Mouse (Mus musculus) neural tube, embryonic 15.5 days (tissue): ENCODE results near the gene P3h3. TPM values are rescaled to one million over a fixed set of nuclear protein-coding genes. Genes with fewer than 3 reads are reported as not detected.
"Not testable (repeated sequence)": the region's sequence is repeated elsewhere in the genome, so short reads cannot be mapped to it uniquely, and the experiment has no call there.

Experiments used
- ATAC-seq: fragments of 200-750 bp; cut with Nextera tagmentation; 2 replicates; pipeline ENCODE4 v1.8.0; 2017; ENCODE audit warnings: mild to moderate bottlenecking, moderate TSS enrichment, moderate library complexity; ENCODE audit not compliant: low FRiP score
- H3K27ac ChIP-seq: fragments of 300-500 bp; sonication (generic); replicated peaks from 2 replicates; pipeline ENCODE4 v1.5.1; 2015; ENCODE audit warnings: mild to moderate bottlenecking, inconsistent platforms
- H3K27me3 ChIP-seq: fragments of 300-500 bp; sonication (generic); replicated peaks from 2 replicates; pipeline ENCODE4 v1.6.1; 2015; ENCODE audit warnings: inconsistent platforms
- H3K36me3 ChIP-seq: fragments of 300-500 bp; sonication (generic); 2 replicates; pipeline ENCODE4 v1.6.1; 2015; ENCODE audit warnings: inconsistent platforms
- H3K4me1 ChIP-seq: fragments of 300-500 bp; sonication (generic); 2 replicates; pipeline ENCODE4 v1.6.1; 2015; ENCODE audit warnings: inconsistent platforms
- H3K4me2 ChIP-seq: fragments of 300-500 bp; sonication (generic); 2 replicates; pipeline ENCODE4 v1.6.1; 2015; ENCODE audit warnings: inconsistent platforms, mild to moderate bottlenecking, moderate library complexity
- H3K4me3 ChIP-seq: fragments of 300-500 bp; sonication (generic); replicated peaks from 2 replicates; pipeline ENCODE4 v1.5.1; 2015; ENCODE audit warnings: mild to moderate bottlenecking, inconsistent platforms
- H3K9ac ChIP-seq: fragments of 300-500 bp; sonication (generic); replicated peaks from 2 replicates; pipeline ENCODE4 v1.6.1; 2015; ENCODE audit warnings: mild to moderate bottlenecking, inconsistent platforms
- H3K9me3 ChIP-seq: fragments of 300-500 bp; sonication (generic); replicated peaks from 2 replicates; pipeline ENCODE4 v1.6.1; 2016; ENCODE audit warnings: inconsistent platforms
- WGBS: fragments of 180-500 bp; shearing (Covaris S2); methylation state at CpG from one replicate; pipeline ENCODE4 v1.1.7; 2015; ENCODE audit warnings: mixed read lengths; 5-methylcytosine and 5-hydroxymethylcytosine counted together
- polyA plus RNA-seq: library from polyadenylated mRNA; unstranded; fragments of >200 nt; fragmentation: Nextera tagmentation; extraction: Ambion mirVana; gene quantifications from 2 replicates; pipeline ENCODE4 v1.2.1, GENCODE M21; 2015

Gene P3h3
- 22.2 and 24.0 TPM in 2 replicates for polyA plus RNA-seq

DNA sequence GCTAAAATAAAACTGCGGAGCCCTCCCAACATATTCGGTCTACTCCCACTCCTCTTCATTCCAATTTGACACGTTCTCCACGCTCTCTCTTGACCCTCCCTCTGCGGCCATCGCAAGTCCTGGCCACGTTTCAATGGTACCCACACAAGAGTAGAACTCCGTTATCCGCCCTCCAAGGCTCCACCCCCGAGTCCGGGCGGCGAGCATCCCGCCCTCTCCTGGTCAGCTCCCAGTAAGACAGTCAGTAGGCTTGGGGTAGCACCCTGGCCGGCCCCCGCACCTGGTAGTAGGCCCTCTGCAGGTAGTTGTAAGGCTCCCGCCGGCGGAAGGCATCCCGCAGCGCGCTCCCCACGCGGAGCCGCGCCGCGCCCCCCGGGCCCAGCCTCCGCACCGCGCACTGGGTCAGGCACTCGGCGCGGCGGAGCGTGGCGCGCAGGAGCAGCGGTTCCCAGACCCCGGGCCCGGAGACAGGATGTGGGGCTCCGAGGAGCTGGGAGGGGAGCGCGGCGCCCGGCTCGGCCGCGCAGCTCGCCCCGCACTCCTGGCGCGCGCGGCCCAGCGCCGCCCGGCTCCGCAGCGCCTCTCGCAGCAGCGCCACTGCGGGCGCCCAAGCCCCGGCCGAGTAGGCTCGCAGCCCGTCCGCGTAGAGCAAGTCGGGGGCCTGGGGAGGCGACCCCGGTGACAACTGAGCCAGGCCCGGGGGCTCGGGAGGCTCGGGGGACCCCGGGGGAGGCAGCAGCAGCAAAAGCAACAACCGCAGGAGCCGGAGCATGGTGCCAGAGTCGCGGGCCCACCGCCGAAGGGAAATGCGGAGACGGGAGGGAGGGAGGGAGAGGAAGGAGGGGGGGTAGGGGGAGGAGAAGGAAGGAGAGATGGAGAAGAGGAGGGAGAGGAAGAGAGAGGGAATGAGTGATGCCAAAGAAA lies at the start of gene P3h3:
Gene P3h3, minus strand, starts transcription at position 837 of the 924 bp plus-strand sequence.
- under 1% methylated on average over 83 of the region's 86 CpGs for WGBS
- H3K4me1 ChIP-seq: peaks cover 63% of the 10 kb centered on the region
- peak within 1 kb of the TSS; percentile 95 for H3K27ac ChIP-seq
- peak within 1 kb of the TSS; percentile 63 for H3K4me2 ChIP-seq
- peak; percentile 91 for ATAC-seq
- peak within 1 kb of the TSS; percentile 77 for H3K9ac ChIP-seq
- peak within 1 kb of the TSS; percentile 55 for H3K4me3 ChIP-seq
- H3K9me3 ChIP-seq: no peaks in the 10 kb centered on the region
- H3K27me3 ChIP-seq: no peaks in the 10 kb centered on the region
- peaks cover 35% of the 10 kb centered on the region for H3K36me3 ChIP-seq

DNA sequence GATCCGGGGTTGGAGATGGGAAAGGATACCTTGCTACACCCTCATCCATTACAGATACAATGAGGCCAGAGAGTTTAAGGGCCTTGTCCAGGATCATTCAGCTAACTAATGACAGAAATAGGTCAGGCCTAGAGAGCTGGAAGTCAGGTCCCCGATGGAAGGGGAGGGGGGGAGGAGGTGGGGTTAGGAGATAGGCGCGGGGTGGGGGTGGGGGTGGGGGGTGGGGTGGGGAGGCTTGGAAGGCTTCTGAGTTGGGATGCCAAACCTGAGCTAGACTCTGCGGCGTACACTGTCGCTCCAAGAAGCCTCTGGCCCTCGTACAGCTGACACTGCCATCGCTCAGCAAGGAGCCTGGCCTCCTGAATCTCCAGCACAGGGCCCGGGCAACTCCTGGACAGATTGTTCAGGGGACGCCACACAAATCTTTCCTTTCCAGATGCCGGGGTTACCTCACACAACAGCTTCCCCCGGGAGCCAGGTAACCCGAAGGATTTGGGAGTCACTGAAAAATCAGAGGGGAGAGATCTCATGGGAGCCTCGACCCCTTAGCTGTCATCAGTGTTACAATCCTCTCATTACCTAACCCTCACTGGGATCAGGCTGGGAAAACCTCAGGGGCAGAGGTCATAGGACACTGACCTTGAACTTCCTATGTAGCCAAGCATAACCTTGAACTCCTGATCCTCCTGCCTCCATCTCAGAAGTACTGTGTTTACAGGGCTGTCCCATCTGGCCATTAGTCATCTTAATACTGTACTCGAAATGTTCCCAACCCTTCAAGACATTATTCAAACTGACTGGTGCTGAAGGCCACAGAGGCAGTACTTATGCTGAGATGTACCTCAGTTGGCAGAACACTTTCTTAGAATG lies 47.7 kb upstream of the P3h3 start:
- no peaks in the 10 kb centered on the region for H3K27me3 ChIP-seq
- no peaks in the 10 kb centered on the region for H3K9me3 ChIP-seq
- no peak for ATAC-seq
- H3K4me2 ChIP-seq: peak overlapping the region; percentile 80
- H3K36me3 ChIP-seq: no peaks in the 10 kb centered on the region
- H3K4me1 ChIP-seq: peaks cover 30% of the 10 kb centered on the region
- 36% methylated on average over 14 of the region's 16 CpGs for WGBS
- peak overlapping the region; percentile 67 for H3K9ac ChIP-seq
- H3K4me3 ChIP-seq: peak overlapping the region; percentile 44
- H3K27ac ChIP-seq: peak overlapping the region; percentile 99

DNA sequence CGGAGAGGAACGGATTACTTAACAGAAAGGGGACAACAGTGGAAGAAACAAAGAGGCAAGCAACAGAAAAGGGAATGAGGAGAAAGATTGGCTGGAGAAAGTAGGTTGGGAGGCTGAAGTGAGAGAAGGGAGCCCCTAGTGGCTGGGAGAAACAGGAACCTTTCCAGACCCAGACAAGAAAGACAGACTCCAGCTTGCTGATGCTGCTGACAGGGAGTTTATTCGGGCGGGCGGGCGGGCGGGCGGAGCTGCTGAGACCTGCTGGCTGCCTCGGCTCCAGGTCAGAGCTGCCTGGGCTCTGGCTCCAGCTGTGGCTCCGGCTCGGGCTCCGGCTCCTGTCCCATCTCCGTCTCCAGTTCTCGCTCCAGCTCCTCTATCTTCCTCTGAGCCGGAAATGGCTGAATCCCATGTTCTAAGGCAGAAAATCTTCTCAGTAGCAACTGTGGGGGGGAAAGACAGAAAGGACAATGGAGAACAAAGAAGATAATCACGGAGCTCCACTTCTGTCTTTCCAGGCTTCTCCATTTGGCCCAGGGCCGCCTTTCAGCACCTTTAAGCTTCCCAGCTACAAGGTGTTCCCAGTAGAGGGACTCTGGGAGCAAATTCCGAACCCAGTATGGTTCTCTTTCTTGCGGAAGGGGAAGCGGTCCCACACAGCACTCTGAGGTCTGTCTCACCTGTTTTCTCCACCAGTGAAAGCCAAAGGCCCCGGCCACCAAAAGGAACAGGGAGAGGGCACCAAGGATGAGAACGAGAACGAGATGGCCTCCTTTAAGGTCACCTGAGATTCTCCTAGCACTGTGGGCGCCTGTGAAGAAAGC lies 46.8 kb upstream of the P3h3 start:
- peak; percentile 86 for ATAC-seq
- peak overlapping the region; percentile 99 for H3K27ac ChIP-seq
- peak overlapping the region; percentile 67 for H3K9ac ChIP-seq
- no peaks in the 10 kb centered on the region for H3K36me3 ChIP-seq
- H3K4me2 ChIP-seq: peak overlapping the region; percentile 80
- H3K9me3 ChIP-seq: no peaks in the 10 kb centered on the region
- WGBS: 7% methylated on average over 24 of the region's 24 CpGs
- H3K27me3 ChIP-seq: no peaks in the 10 kb centered on the region
- H3K4me1 ChIP-seq: peaks cover 22% of the 10 kb centered on the region
- peak overlapping the region; percentile 44 for H3K4me3 ChIP-seq

DNA sequence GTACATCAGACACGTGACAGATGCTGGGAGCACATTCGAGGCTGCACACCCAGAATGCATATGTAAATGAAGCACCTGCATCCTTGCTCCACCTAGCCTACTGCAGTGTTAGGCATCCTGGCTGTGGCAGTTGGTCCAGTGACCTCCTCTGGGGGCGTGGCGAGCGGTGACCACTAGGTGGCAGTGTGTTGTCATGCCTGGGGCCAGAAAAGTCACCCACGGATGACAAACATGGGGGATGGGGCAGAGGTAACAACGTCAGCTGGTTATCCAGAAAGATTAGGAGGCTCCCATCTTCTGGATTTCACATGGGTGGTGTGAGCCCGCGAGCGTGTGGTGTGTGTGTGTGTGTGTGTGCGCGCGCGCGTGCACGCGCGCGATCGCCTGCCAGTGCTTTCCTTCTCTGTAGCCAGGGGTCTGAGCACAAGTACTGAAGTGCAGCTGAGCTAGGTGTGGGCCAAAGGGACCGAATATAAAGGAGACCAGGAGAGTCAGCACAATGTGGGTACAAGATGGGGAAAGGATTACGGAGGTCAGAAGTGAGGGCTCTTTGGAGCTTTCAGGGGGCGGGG lies 46.1 kb upstream of the P3h3 start:
- no peaks in the 10 kb centered on the region for H3K9me3 ChIP-seq
- peak overlapping the region; percentile 80 for H3K4me2 ChIP-seq
- H3K27me3 ChIP-seq: no peaks in the 10 kb centered on the region
- H3K36me3 ChIP-seq: no peaks in the 10 kb centered on the region
- H3K9ac ChIP-seq: peak overlapping the region; percentile 67
- peak; percentile 88 for ATAC-seq
- peaks cover 22% of the 10 kb centered on the region for H3K4me1 ChIP-seq
- WGBS: under 1% methylated on average over 23 of the region's 23 CpGs
- H3K27ac ChIP-seq: peak overlapping the region; percentile 99
- H3K4me3 ChIP-seq: peak overlapping the region; percentile 44

DNA sequence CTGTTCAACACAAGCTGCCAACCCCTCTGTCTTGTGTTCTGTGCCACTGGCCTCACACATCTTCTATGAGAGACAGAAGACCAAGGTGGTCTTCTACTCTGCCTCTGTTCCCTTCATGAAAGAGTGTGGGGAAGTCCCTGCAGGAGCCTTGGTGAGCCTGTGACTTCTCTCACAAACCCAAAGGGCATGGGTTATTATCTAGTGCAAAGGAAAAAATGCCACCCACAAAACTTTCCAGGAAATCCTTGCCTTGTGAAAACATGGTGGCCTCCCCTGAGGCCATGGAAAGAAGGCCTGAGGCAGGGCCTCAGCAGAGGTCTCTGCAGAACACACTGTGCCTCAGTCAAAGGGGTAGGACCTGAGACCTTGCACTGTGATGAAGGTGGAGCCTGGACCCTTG lies 44.3 kb upstream of the P3h3 start:
- H3K36me3 ChIP-seq: no peaks in the 10 kb centered on the region
- no peaks in the 10 kb centered on the region for H3K9me3 ChIP-seq
- H3K27ac ChIP-seq: no peak overlapping the region
- ATAC-seq: no peak
- H3K9ac ChIP-seq: no peak overlapping the region
- H3K4me1 ChIP-seq: peaks cover 22% of the 10 kb centered on the region
- H3K4me3 ChIP-seq: no peak overlapping the region
- no peaks in the 10 kb centered on the region for H3K27me3 ChIP-seq
- H3K4me2 ChIP-seq: no peak overlapping the region

DNA sequence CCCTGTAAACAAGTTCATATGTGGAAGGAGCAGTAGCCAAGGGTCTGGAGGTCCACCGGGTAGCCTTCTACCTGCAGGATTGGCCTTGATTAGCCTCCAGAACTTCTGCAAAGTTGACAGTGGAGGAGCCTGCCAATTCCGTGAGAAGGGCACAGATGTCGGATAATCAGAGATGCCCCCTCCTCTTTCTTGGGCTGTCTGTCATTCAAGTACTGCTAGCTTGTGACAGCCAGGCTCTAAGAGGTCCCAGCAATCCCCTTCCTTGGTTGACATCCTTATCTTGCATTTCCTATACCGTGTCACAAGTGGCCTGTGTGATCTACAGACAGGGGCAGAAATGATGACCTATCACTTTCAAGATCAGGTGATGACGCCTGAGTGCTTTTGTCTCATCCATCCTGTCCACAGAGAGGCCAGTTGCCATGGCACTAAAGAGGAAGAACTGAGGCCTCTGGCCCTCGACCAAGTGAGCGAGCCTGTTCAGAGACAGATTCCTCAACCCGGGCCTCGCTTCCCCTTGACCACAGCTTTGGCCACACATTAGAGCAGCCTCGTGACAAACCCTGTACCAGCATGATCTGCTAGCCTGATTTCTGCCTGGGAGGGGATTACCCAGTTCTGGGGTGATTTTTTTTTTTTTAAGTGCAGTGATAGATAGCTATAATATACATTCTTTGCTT lies 43.4 kb upstream of the P3h3 start:
- H3K27ac ChIP-seq: no peak overlapping the region
- 57% methylated on average over 10 of the region's 10 CpGs for WGBS
- no peak overlapping the region for H3K9ac ChIP-seq
- H3K9me3 ChIP-seq: no peaks in the 10 kb centered on the region
- no peak overlapping the region for H3K4me3 ChIP-seq
- ATAC-seq: no peak
- no peaks in the 10 kb centered on the region for H3K36me3 ChIP-seq
- H3K4me2 ChIP-seq: no peak overlapping the region
- H3K27me3 ChIP-seq: no peaks in the 10 kb centered on the region
- peaks cover 22% of the 10 kb centered on the region for H3K4me1 ChIP-seq

DNA sequence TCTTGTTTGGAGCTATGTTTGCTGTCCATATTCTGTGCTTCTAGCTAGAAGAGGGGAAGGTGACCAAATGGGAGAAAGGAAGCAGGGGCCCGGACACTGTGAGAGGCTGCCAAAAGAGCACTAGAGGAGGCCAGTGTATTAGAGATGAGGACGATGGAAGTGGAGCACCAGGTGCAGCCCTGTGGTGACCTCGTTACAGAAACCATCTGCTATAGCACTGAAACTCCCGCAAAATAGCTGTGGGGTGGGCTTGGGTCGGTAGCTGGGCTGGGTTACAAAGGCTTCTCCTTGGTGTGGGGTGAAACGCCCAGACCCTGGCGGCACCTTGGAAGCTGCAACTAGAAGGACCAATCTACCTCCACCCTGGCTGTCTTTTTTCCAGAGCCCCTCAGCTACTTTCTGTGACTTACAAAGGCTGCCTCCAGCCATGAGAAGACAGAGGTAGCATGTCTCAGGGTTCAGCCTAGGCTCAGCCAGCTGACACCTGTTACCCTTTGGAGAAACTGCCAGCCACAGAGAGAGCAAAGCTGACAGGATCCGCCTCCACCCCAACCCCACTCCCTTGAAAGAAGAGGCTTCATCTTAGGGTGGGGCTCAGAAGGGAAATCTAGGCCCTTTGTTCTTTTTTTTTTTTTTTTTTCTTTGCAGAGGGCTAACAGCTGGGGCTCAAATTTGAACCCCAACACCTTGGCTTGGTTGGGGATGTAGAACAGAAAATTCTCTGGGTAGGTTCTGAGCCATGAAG lies 42.7 kb upstream of the P3h3 start:
- no peaks in the 10 kb centered on the region for H3K36me3 ChIP-seq
- no peaks in the 10 kb centered on the region for H3K27me3 ChIP-seq
- H3K9me3 ChIP-seq: no peaks in the 10 kb centered on the region
- WGBS: 50% methylated on average over 8 of the region's 8 CpGs
- H3K9ac ChIP-seq: no peak overlapping the region
- no peak overlapping the region for H3K4me3 ChIP-seq
- H3K4me1 ChIP-seq: peaks cover 18% of the 10 kb centered on the region
- H3K4me2 ChIP-seq: no peak overlapping the region
- no peak overlapping the region for H3K27ac ChIP-seq
- no peak for ATAC-seq

DNA sequence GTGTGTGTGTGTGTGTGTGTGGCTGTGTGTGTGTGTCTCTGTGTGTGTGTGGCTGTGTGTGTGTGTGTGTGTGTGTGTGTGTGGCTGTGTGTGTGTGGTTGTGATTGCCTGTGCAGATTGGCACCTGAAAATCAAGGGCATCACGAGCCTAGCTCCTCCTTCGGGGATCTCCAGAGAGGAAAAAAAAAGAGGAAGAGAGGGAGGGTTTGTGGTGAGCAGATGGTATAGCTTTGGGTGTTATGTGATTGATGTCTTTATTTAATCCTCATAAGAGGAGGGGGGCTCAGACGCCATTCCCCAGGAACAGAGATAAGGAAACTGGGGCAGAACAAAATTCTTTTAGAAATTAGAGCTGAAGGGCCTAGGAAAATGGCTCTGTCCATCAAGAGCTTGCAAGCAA lies 40.8 kb upstream of the P3h3 start:
- H3K9ac ChIP-seq: no peak overlapping the region
- H3K9me3 ChIP-seq: no peaks in the 10 kb centered on the region
- no peak overlapping the region for H3K27ac ChIP-seq
- H3K4me1 ChIP-seq: peaks cover 6% of the 10 kb centered on the region; the same call in 1 of the 2 replicates
- H3K27me3 ChIP-seq: no peaks in the 10 kb centered on the region
- H3K36me3 ChIP-seq: no peaks in the 10 kb centered on the region
- 37% methylated on average over 3 of the region's 3 CpGs for whole genome bisulfite sequencing
- H3K4me3 ChIP-seq: no peak overlapping the region
- no peak overlapping the region for H3K4me2 ChIP-seq
- ATAC-seq: no peak

DNA sequence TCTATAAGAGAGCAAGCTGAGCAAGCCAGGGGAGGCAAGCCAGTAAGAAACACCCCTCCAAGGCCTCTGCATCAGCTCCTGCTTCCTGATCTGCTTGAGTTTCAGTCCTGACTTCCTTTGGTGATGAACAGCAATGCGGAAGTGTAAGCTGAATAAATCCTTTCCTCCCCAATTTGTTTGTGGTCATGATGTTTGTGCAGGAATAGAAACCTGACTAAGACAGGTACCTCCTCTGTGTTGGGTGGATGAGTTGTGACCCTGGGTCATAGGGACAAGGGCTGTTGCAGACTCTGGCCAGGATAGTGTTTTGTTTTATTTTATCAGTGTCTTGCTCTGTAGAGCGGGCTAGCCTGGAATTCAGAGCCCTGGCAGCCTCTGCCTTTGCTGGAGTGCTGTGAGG lies 36.6 kb upstream of the P3h3 start:
- not testable (repeated sequence) for H3K4me2 ChIP-seq, H3K27me3 ChIP-seq, H3K4me1 ChIP-seq, H3K4me3 ChIP-seq, H3K9me3 ChIP-seq, H3K27ac ChIP-seq, H3K36me3 ChIP-seq, H3K9ac ChIP-seq, ATAC-seq
- WGBS: 88% methylated on average over 2 of the region's 2 CpGs

DNA sequence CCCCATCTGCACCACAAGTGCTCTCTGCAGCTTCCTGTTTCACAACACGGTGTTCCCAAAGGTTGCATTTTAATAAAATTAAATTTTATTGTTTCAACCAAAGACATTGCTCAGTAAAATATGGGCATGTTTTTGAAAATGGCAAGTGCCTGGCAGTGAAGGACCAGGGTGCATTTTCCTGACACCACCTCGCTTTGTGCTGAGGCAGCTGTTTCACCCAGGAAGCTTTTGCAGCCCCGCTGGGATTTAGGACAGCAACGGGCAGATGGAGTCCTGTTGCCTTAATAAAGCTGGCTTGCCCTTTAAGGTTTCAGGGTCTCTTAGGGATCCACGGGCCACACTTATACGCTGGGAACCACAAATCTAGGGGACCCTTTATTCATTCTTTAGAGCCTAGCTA lies 33.4 kb upstream of the P3h3 start:
- Histone ChIP-seq H3K9me3 (no peaks in the 10 kb centered on the region), H3K4me2 (no peak overlapping the region)
- 42% methylated on average over 6 of the region's 6 CpGs for WGBS

More for the DNA sequence above, 33.4 kb upstream of the P3h3 start:
- no peak for ATAC-seq
- H3K36me3 ChIP-seq: no peaks in the 10 kb centered on the region
- no peak overlapping the region for H3K4me3 ChIP-seq
- H3K9ac ChIP-seq: no peak overlapping the region
- no peak overlapping the region for H3K27ac ChIP-seq
- no peaks in the 10 kb centered on the region for H3K4me1 ChIP-seq
- H3K27me3 ChIP-seq: no peaks in the 10 kb centered on the region
